24 mouse cellular contexts compared by ENCODE assay signal in the genomic region with DNA sequence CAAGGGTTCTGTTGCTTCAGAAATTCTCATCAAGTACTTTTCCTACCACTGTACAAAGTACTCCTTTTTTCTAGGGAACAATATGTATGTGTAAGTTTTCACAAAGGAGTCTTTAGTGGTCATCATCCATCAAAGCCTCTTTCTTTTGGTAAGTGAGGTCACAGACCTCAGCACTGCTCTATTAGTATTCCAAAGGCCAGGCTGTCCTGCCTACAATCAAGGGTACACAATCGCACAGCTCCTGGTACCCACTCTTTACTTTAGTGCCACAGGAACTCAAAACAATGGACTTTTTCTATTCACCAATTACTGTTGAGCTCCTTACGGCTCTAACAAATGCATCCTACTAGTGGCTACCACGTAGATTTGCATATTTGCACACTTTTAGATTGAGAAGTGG.
"Had no signal": no experiment of that assay in that cellular context is flagged by ENCODE, and none has a peak within 500 bp of the region (broad histone marks: within the 10 kb centered on the region; RNA-seq: fewer than 3 reads in every experiment).

No protein-coding gene starts in this region.

- ATAC-seq: liver, postnatal 0 days; lung, postnatal 0 days; midbrain, embryonic 15.5 days had no signal

- H3K9ac ChIP-seq: limb, embryonic 12.5 days; limb, embryonic 15.5 days; liver, embryonic 14.5 days; liver, postnatal 0 days; lung, embryonic 14.5 days; midbrain, embryonic 12.5 days; midbrain, embryonic 15.5 days; neural tube, embryonic 12.5 days; neural tube, embryonic 15.5 days; stomach, embryonic 15.5 days had no signal

- H3K4me3 ChIP-seq: limb, embryonic 12.5 days; limb, embryonic 15.5 days; midbrain, embryonic 12.5 days; midbrain, embryonic 15.5 days; neural tube, embryonic 12.5 days; neural tube, embryonic 15.5 days; stomach, embryonic 15.5 days had no signal

- H3K36me3 ChIP-seq: limb, embryonic 12.5 days; limb, embryonic 15.5 days; midbrain, embryonic 12.5 days; midbrain, embryonic 15.5 days; neural tube, embryonic 12.5 days; neural tube, embryonic 15.5 days; stomach, embryonic 15.5 days had no signal

- H3K27ac ChIP-seq: limb, embryonic 12.5 days; limb, embryonic 15.5 days; liver, embryonic 14.5 days; macrophage; midbrain, embryonic 12.5 days; midbrain, embryonic 15.5 days; neural tube, embryonic 12.5 days; neural tube, embryonic 15.5 days; stomach, embryonic 15.5 days had no signal

- H3K4me1 ChIP-seq: limb, embryonic 12.5 days; limb, embryonic 15.5 days; midbrain, embryonic 12.5 days; midbrain, embryonic 15.5 days; neural tube, embryonic 12.5 days; neural tube, embryonic 15.5 days; stomach, embryonic 15.5 days had no signal

- DNase-seq: kidney, adult 18-20 months; kidney, adult 9 months; kidney, postnatal 14 days; kidney, postnatal 4 days; left cerebral cortex, postnatal 4 days; liver, postnatal 0 days; lung, embryonic 14.5 days; right cerebral cortex, adult 18-20 months; right cerebral cortex, postnatal 14 days; right cerebral cortex, postnatal 4 days; thymus, adult 2 months; thymus, postnatal 14 days; thymus, postnatal 4 days had no signal

- H3K27me3 ChIP-seq: limb, embryonic 12.5 days; limb, embryonic 15.5 days; midbrain, embryonic 12.5 days; midbrain, embryonic 15.5 days; neural tube, embryonic 12.5 days; neural tube, embryonic 15.5 days; stomach, embryonic 15.5 days had no signal

- H3K4me2 ChIP-seq: limb, embryonic 12.5 days; limb, embryonic 15.5 days; liver, embryonic 11.5 days; lung, embryonic 14.5 days; midbrain, embryonic 12.5 days; midbrain, embryonic 15.5 days; neural tube, embryonic 12.5 days; neural tube, embryonic 15.5 days; stomach, embryonic 15.5 days had no signal

- H3K9me3 ChIP-seq: limb, embryonic 12.5 days; limb, embryonic 15.5 days; midbrain, embryonic 12.5 days; midbrain, embryonic 15.5 days; neural tube, embryonic 12.5 days; neural tube, embryonic 15.5 days; stomach, embryonic 15.5 days had no signal
